Mouse (Mus musculus): ENCODE measurements at regions not wholly inside any gene's neighbourhood (a gene's known extent, or its start where the extent isn't known, plus 50 kb on each side); places are given as distances from the start of the nearest gene placed in this dataset.

GRCm38 (mm10) chr3:104295015-104295719 lies 75.0 kb upstream of the Magi3 start:
- no peak for DNase-seq

- DNase-seq: no peak
Measured at GRCm38 (mm10) chr3:104293869-104294268, 73.7 kb upstream of the Magi3 start.

GRCm38 (mm10) chr3:104288970-104289680 lies 69.0 kb upstream of the Magi3 start:
- no peak for DNase-seq

- DNase-seq: no peak
Measured at GRCm38 (mm10) chr3:104287900-104288299, 67.7 kb upstream of the Magi3 start.

GRCm38 (mm10) chr3:104284961-104285360 lies 64.8 kb upstream of the Magi3 start:
- no peak for DNase-seq

GRCm38 (mm10) chr3:104283855-104284254 lies 63.7 kb upstream of the Magi3 start:
- no peak for DNase-seq

- no peak for DNase-seq
Measured at GRCm38 (mm10) chr3:104279505-104279904, 59.3 kb upstream of the Magi3 start.

- no peak for DNase-seq
Measured at GRCm38 (mm10) chr3:104274718-104275302, 54.6 kb upstream of the Magi3 start.

GRCm38 (mm10) chr3:104274084-104274483 lies 53.9 kb upstream of the Magi3 start:
- DNase-seq: no peak

All from right cerebral cortex, postnatal 14 days (tissue).